Mouse (Mus musculus) brain, adult 2 months (tissue): ENCODE measurements around the gene C2cd4d.

ENCODE experiments used
- DNase-seq: peaks from one replicate; pipeline ENCODE4 v3.0.0; 2011; ENCODE audit warnings: low read depth, low spot score

C2cd4d gene

GRCm38 (mm10) chr3:94413031-94413679 lies 50.9 kb downstream of the C2cd4d start, which contains the start of gene Tdrkh:
TSS of gene Tdrkh (plus strand) at chr3:94413273.
- peak; percentile 100 for DNase-seq
